Mouse (Mus musculus) kidney, postnatal 0 days (tissue): ENCODE data around the gene Aff4. TPM values are rescaled to one million over a fixed set of nuclear protein-coding genes. Genes with fewer than 3 reads are reported as not detected.

ENCODE experiments used
- ATAC-seq: fragments of 200-750 bp; cut with Nextera tagmentation; replicated peaks from 2 replicates; pipeline ENCODE4 v1.8.0; 2017; ENCODE audit warnings: low read depth, moderate number of reproducible peaks, moderate TSS enrichment, moderate library complexity; ENCODE audit not compliant: low FRiP score
- DNase-seq: peaks from one replicate; pipeline ENCODE4 v3.0.0-alpha.2; 2016; ENCODE audit warnings: low spot score
- H3K27ac ChIP-seq: fragments of 300-500 bp; sonication (generic); 2 replicates; pipeline ENCODE4 v1.5.1; 2014; ENCODE audit warnings: mild to moderate bottlenecking
- H3K27me3 ChIP-seq: fragments of 300-500 bp; sonication (generic); 2 replicates; pipeline ENCODE4 v1.6.1; 2014; ENCODE audit warnings: low read length, mixed read lengths; ENCODE audit not compliant: insufficient read depth
- H3K36me3 ChIP-seq: fragments of 300-500 bp; sonication (generic); 2 replicates; pipeline ENCODE4 v1.6.1; 2014; ENCODE audit warnings: low read length, mixed read lengths; ENCODE audit not compliant: insufficient read depth
- H3K4me1 ChIP-seq: fragments of 300-500 bp; sonication (generic); replicated peaks from 2 replicates; pipeline ENCODE4 v1.6.1; 2014; ENCODE audit warnings: antibody characterized with exemption, low read length, mixed read lengths; ENCODE audit not compliant: insufficient read depth
- H3K4me2 ChIP-seq: fragments of 300-500 bp; sonication (generic); 2 replicates; pipeline ENCODE4 v1.6.1; 2014; ENCODE audit warnings: mild to moderate bottlenecking, low read length, moderate library complexity, mixed read lengths
- H3K4me3 ChIP-seq: fragments of 300-500 bp; sonication (generic); replicated peaks from 2 replicates; pipeline ENCODE4 v1.5.1; 2014; ENCODE audit warnings: low read depth, low read length
- H3K9ac ChIP-seq: fragments of 300-500 bp; sonication (generic); 2 replicates; pipeline ENCODE4 v1.6.1; 2014; ENCODE audit warnings: low read depth, low read length
- H3K9me3 ChIP-seq: fragments of 300-500 bp; sonication (generic); replicated peaks from 2 replicates; pipeline ENCODE4 v1.6.1; 2016; ENCODE audit warnings: low read length, inconsistent platforms, mixed read lengths
- CTCF ChIP-seq: IDR thresholded peaks from 2 replicates; pipeline ENCODE4 v1.5.1; 2016; ENCODE audit warnings: antibody characterized with exemption, low read depth, mild to moderate bottlenecking, moderate library complexity
- WGBS: fragments of 180-500 bp; shearing (Covaris S2); extraction: QIAGEN DNeasy Blood & Tissue Kit; methylation state at CpG from one replicate; pipeline ENCODE4 v1.1.7; 2014; 5-methylcytosine and 5-hydroxymethylcytosine counted together
- polyA plus RNA-seq: library from polyadenylated mRNA; unstranded; fragments of >200 nt; fragmentation: Nextera tagmentation; extraction: Ambion mirVana; gene quantifications from 2 replicates; pipeline ENCODE4 v1.2.1, GENCODE M21; 2015

The Aff4 gene
- polyA plus RNA-seq, 1 experiment from 2014 or later = 33.9 TPM

DNA sequence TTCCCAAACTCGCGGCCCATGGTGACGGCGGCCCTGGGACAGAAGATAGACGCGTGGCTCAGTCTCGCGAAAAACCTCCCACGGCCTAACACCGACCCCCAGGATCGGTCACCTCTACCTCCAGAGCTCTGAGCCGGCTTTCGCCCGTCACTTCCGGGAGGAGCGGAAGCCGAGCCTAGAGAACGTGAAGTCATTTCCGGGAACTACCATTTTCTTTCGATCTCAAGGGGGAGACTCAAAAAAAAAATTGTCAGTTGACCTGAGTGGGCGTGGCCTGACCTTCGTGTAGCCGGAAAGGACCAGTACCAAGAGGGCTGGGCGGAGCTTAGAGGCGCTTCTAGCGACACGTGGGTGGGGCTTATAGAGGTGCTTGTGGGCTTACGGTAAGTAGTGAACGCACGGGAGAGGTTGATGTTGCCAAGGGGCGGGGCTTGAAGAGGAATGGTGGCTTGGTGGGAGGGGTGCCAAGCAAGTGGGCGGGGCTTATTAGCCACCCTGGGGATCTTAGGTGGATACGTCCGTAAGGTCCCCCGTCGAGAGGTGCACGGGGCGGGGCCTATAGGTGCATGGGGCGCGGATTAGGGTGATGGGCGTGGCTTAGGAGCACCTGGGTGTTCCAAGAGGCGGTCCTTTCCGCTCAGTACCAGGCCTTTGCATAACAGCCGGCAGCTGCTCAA, 80.2 kb downstream of the Aff4 start, which contains the start of the genes Uqcrq and Gdf9:
Gene Uqcrq, minus strand, starts transcription at position 162 of the 677 bp plus-strand sequence.
Gene Gdf9, plus strand, starts transcription at position 354 of the 677 bp plus-strand sequence.
- DNase-seq = peak; percentile 100
- peak within 1 kb of the TSS; percentile 93 for H3K9ac ChIP-seq
- H3K27ac ChIP-seq = peak within 1 kb of the TSS; percentile 88
- TF ChIP-seq CTCF = no peak
- no peaks in the 10 kb centered on the region for H3K9me3 ChIP-seq
- peak within 1 kb of the TSS; percentile 87 for H3K4me2 ChIP-seq
- ATAC-seq = peak; percentile 94
- H3K4me1 ChIP-seq = peaks cover 7% of the 10 kb centered on the region
- no peaks in the 10 kb centered on the region for H3K27me3 ChIP-seq
- under 1% methylated on average over 44 of the region's 44 CpGs for WGBS
- 0 out of 2 replicates have a peak, but pooled peaks cover 4% of the 10 kb centered on the region for H3K36me3 ChIP-seq
- H3K4me3 ChIP-seq = peak within 1 kb of the TSS; percentile 92

DNA sequence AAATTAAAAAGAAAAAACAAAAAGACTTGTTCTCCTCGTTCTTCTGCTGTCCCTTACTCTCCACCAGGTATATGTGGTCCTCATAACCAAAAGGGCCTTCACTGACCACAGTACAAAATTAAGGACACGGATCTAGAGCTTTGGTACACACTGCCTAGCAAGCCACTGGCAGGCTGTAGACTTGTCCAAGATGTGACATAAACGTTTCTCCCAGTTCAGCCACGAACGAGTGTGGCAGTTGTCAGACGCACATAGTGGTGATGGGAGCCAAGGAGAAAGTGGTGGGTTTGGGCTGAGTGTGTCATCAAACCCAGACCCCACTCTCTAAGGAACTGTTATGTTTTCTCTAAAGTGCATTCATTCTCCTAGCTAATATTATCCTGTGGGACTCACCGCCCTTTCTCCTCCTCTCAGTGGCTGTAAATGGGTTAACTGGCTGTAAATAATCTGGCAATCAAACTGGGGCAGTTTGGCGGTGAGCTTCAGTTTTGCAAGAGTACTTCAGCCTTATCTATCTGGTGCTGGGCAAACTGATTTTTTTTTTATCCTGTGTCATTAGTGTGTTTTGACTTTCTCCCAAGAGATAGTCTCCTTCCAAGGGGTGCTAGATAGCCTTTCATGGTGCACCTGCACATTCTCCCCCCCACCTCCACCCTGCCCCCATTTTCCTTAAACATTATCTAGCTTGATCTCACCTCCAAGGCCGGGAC, 80.9 kb downstream of the Aff4 start:
- peak overlapping the region; percentile 33; the same call in 1 of the 2 replicates for H3K27ac ChIP-seq
- H3K36me3 ChIP-seq = 0 out of 2 replicates have a peak, but pooled peaks cover 4% of the 10 kb centered on the region
- H3K4me2 ChIP-seq = peak overlapping the region; percentile 54
- TF ChIP-seq CTCF = no peak
- 0 out of 2 replicates have a peak overlapping the region, but pooled peaks have one; percentile 10 for H3K9ac ChIP-seq
- WGBS = 7% methylated on average over 9 of the region's 9 CpGs
- H3K9me3 ChIP-seq = no peaks in the 10 kb centered on the region
- peak overlapping the region; percentile 92 for H3K4me3 ChIP-seq
- DNase-seq (no peak), ATAC-seq (no peak)
- H3K4me1 ChIP-seq = peaks cover 7% of the 10 kb centered on the region
- no peaks in the 10 kb centered on the region for H3K27me3 ChIP-seq

DNA sequence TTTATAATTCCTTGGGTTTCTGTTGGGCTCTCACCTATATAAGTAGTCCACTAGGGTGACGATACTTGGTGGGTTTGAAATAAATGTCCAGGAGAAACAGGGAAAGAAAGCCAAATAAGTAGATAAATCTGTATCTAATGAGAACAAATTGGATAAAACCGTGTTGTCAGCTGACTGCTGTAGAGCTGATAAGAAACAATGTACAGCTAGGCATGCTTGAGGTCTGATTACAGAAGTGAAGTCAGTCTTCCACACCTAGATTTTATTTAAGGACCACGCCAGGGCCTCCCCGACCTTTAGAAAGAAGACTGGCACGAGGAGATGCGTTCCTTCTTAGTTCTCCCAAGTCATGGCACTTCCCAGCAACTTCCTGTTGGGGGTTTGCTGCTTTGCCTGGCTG, 82.4 kb downstream of the Aff4 start:
- ATAC-seq = no peak
- Histone ChIP-seq H3K9ac (no peak overlapping the region), H3K4me3 (no peak overlapping the region), H3K27me3 (no peaks in the 10 kb centered on the region), H3K27ac (no peak overlapping the region), H3K4me1 (peaks cover 7% of the 10 kb centered on the region), H3K36me3 (0 out of 2 replicates have a peak, but pooled peaks cover 4% of the 10 kb centered on the region), H3K4me2 (no peak overlapping the region), H3K9me3 (no peaks in the 10 kb centered on the region)
- DNase-seq = no peak
- TF ChIP-seq CTCF = no peak
- 59% methylated on average over 6 of the region's 6 CpGs for WGBS

DNA sequence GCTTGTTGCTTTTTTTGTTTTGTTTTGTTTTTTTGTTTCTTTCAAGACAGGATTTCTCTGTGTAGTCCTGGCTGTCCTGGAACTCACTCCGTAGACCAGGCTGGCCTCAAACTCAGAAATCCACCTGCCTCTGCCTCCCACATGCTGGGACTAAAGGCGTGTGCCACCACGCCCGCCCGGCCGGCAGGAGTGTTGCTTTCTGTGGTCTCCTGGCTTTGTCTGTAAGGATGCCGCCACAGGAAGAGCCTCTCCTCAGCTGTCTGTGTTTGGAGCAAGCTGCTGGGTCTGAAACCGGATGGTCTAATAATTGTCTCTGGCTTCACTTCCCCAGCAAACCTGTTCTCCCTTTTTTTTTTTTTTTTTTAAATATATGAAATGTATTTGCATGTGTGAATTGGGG, 84.9 kb downstream of the Aff4 start:
- H3K4me3 ChIP-seq = no peak overlapping the region
- 80% methylated on average over 8 of the region's 8 CpGs for WGBS
- H3K36me3 ChIP-seq = no peaks in the 10 kb centered on the region
- TF ChIP-seq CTCF = no peak
- DNase-seq = no peak
- no peaks in the 10 kb centered on the region for H3K9me3 ChIP-seq
- H3K9ac ChIP-seq = no peak overlapping the region
- H3K4me2 ChIP-seq = no peak overlapping the region
- H3K27me3 ChIP-seq = no peaks in the 10 kb centered on the region
- ATAC-seq = no peak
- no peaks in the 10 kb centered on the region; the same call in 1 of the 2 replicates for H3K4me1 ChIP-seq
- no peak overlapping the region for H3K27ac ChIP-seq

DNA sequence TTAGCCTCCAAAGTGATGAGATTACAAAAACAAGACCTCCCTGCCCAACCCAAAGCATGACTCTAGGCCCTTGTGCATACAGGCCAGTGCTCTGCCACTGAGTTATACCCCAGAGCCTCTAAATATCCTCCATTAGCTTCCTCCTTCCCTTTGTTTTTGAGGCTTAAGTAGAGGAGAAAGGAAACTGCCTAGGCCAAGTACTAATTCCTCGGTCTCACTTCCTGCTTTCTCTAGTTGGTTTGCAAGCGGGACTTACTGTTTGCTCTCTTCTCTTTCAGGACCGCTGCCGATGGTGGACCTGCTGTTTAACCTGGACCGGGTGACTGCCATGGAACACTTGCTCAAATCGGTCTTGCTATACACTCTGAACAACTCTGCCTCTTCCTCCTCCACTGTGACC, 85.7 kb downstream of the Aff4 start:
- no peak overlapping the region for H3K9ac ChIP-seq
- H3K27ac ChIP-seq = no peak overlapping the region
- no peak overlapping the region for H3K4me3 ChIP-seq
- no peaks in the 10 kb centered on the region; the same call in 1 of the 2 replicates for H3K4me1 ChIP-seq
- H3K27me3 ChIP-seq = no peaks in the 10 kb centered on the region
- H3K36me3 ChIP-seq = no peaks in the 10 kb centered on the region
- WGBS = 84% methylated on average over 6 of the region's 6 CpGs
- TF ChIP-seq CTCF = no peak
- no peak for DNase-seq
- no peak for ATAC-seq
- H3K4me2 ChIP-seq = no peak overlapping the region
- no peaks in the 10 kb centered on the region for H3K9me3 ChIP-seq

DNA sequence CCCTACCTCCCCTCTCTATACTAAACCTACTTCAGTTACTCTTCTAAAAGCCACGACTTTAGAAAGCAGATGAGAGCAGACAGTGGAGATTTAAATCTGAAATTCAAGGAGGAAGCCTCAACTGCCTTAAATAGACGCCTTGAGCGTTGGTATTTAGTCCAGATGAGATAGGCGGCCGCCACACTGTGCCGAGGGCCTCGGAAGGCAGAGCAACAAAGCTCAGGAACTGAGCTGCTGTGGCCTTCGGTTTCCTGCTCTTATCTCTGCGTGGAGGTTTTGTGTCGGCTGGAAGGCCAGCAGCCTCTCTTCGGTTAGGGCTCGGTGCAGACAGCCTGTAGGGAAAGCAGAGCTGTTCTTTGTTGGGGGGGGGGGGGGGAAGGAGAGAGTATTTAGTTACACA, 91.3 kb downstream of the Aff4 start:
- TF ChIP-seq CTCF = no peak
- ATAC-seq (no peak), DNase-seq (peak; percentile 37)
- Histone ChIP-seq H3K4me1 (no peaks in the 10 kb centered on the region), H3K27me3 (no peaks in the 10 kb centered on the region), H3K4me3 (no peak overlapping the region), H3K36me3 (no peaks in the 10 kb centered on the region), H3K27ac (no peak overlapping the region), H3K9ac (no peak overlapping the region), H3K4me2 (no peak overlapping the region), H3K9me3 (no peaks in the 10 kb centered on the region)
- 22% methylated on average over 12 of the region's 12 CpGs for WGBS
